Mouse (Mus musculus) heart, postnatal 10 days (tissue): ENCODE measurements around the gene Gm2035. TPM values are rescaled to one million over a fixed set of nuclear protein-coding genes. Genes with fewer than 3 reads are reported as not detected.
"Not testable (repeated sequence)": the region's sequence is repeated elsewhere in the genome, so short reads cannot be mapped to it uniquely, and the experiment has no call there.

Experiments used
- DNase-seq, 2 experiments: peaks; one replicate each; pipeline ENCODE4 v3.0.0; 2021
- intact Hi-C: fragments of 180-260 bp; cut with DNase I; formaldehyde crosslinking; loops from one replicate; pipeline ENCODE4 v1.15.1; 2025
- total RNA-seq, 2 experiments: library from RNA; stranded (reverse); gene quantifications; 2 replicates each; pipeline ENCODE4 v1.2.3; 2021

Gm2035 gene
- not detected for total RNA-seq

GRCm38 (mm10) chr12:87919721-87920120, at the start of gene Gm2035:
Gene Gm2035 (minus strand): TSS chr12:87919857.
- intact Hi-C loops, DNase-seq: not testable (repeated sequence)

GRCm38 (mm10) chr12:87953780-87954179, 34.1 kb upstream of the Gm2035 start, which contains the start of gene Gm2042:
Gene Gm2042 (plus strand): TSS chr12:87954080.
- intact Hi-C loops = not testable (repeated sequence)

GRCm38 (mm10) chr12:87895070-87895469, 24.6 kb downstream of the Gm2035 start, which contains the start of gene Gm2022:
Gene Gm2022 (plus strand): TSS chr12:87895370.
- intact Hi-C loops, DNase-seq: not testable (repeated sequence)

More at GRCm38 (mm10) chr12:87953780-87954179, 34.1 kb upstream of the Gm2035 start, which contains the start of gene Gm2042:
- not testable (repeated sequence) for DNase-seq

- DNase-seq, intact Hi-C loops: not testable (repeated sequence)
Measured at GRCm38 (mm10) chr12:87873772-87874171, 45.9 kb downstream of the Gm2035 start, which contains the start of gene Gm2016. Gene Gm2016 (plus strand): TSS chr12:87874072.

Other genes with a start within 250 kb of the Gm2035 start
- gene Gm21319, start 144.1 kb downstream of the Gm2035 start, total RNA-seq = not detected
- not detected for gene Gm21936, start 124.3 kb downstream of the Gm2035 start, total RNA-seq
- gene BB287469, start 103.3 kb downstream of the Gm2035 start, total RNA-seq = not detected
- gene Gm2001, start 77.5 kb downstream of the Gm2035 start, total RNA-seq = not detected
- gene Gm2016, start 45.8 kb downstream of the Gm2035 start, total RNA-seq = not detected
- not detected for gene Gm2022, start 24.5 kb downstream of the Gm2035 start, total RNA-seq
- gene Gm2042, start 34.2 kb upstream of the Gm2035 start, total RNA-seq = not detected
- not detected for gene Gm2075, start 92.0 kb upstream of the Gm2035 start, total RNA-seq
- gene Gm6803, start 98.9 kb upstream of the Gm2035 start, total RNA-seq = not detected
- gene Gm2056, start 107.1 kb upstream of the Gm2035 start, total RNA-seq = not detected
- gene Gm16368, start 163.8 kb upstream of the Gm2035 start, total RNA-seq = not detected